Mouse (Mus musculus): ENCODE data around the gene Mrps12. TPM values are rescaled to one million over a fixed set of nuclear protein-coding genes. Genes with fewer than 3 reads are reported as not detected.
A peak's percentile ranks its signal among the peaks of the same experiment; 100 is the strongest.

Gene Mrps12
- polyA plus RNA-seq, 1 experiment from 2014 or later = 118 TPM

GRCm38 (mm10) chr7:28732341-28733142 is 9.1 kb downstream of the Mrps12 start:
- Histone ChIP-seq H3K36me3 (ENCODE audit: control insufficient read depth, insufficient read depth, low read length) (no peaks in the 10 kb centered on the region; the same call in none of the 2 replicates), H3K9me3 (ENCODE audit: control insufficient read depth, low read length) (no peaks in the 10 kb centered on the region), H3K9ac (ENCODE audit: low read length) (peak overlapping the region; percentile 41; the same call in 1 of the 2 replicates), H3K4me1 (replicated peaks; ENCODE audit: control insufficient read depth, insufficient read depth) (peaks cover 4% of the 10 kb centered on the region; the same call in 1 of the 2 replicates), H3K27me3 (ENCODE audit: control insufficient read depth, insufficient read depth, low read length) (no peaks in the 10 kb centered on the region), H3K4me2 (replicated peaks; ENCODE audit: low read depth) (peak overlapping the region; percentile 66), H3K27ac (replicated peaks) (no peak overlapping the region), H3K4me3 (ENCODE audit: low read depth, low read length) (peak overlapping the region; percentile 34)
- DNase-seq (ENCODE audit: low spot score) (peak; percentile 88), ATAC-seq (ENCODE audit: low FRiP score, low TSS enrichment) (peak; percentile 84)
- TF ChIP-seq EP300 (optimal IDR thresholded peaks at IDR 0.05) (no peak), CTCF (IDR thresholded peaks at IDR 0.05; ENCODE audit: low read depth) (no peak)
- 7% methylated on average over 50 of the region's 58 CpGs for WGBS

- Histone ChIP-seq H3K27me3 (ENCODE audit: control insufficient read depth, insufficient read depth, low read length) (no peaks in the 10 kb centered on the region), H3K36me3 (ENCODE audit: control insufficient read depth, insufficient read depth, low read length) (no peaks in the 10 kb centered on the region), H3K4me3 (ENCODE audit: low read depth, low read length) (no peak overlapping the region), H3K9ac (ENCODE audit: low read length) (no peak overlapping the region), H3K9me3 (ENCODE audit: control insufficient read depth, low read length) (no peaks in the 10 kb centered on the region), H3K27ac (replicated peaks) (no peak overlapping the region), H3K4me1 (replicated peaks; ENCODE audit: control insufficient read depth, insufficient read depth) (peaks cover 4% of the 10 kb centered on the region; the same call in 1 of the 2 replicates), H3K4me2 (replicated peaks; ENCODE audit: low read depth) (no peak overlapping the region)
- 59% methylated on average over 10 of the region's 10 CpGs for WGBS
- DNase-seq (ENCODE audit: low spot score) = peak; percentile 33
- ATAC-seq (ENCODE audit: low FRiP score, low TSS enrichment) = 0 out of 2 replicates have a peak, but pooled peaks have one; percentile 27
- TF ChIP-seq CTCF (IDR thresholded peaks at IDR 0.05; ENCODE audit: low read depth) (peak; percentile 62), EP300 (optimal IDR thresholded peaks at IDR 0.05) (no peak)
Observed at GRCm38 (mm10) chr7:28727649-28728340, 13.8 kb downstream of the Mrps12 start.

- H3K4me2 ChIP-seq (replicated peaks; ENCODE audit: low read depth) = no peak overlapping the region
- ATAC-seq (ENCODE audit: low FRiP score, low TSS enrichment) = peak; percentile 77
- 8% methylated on average over 14 of the region's 14 CpGs for WGBS
- no peaks in the 10 kb centered on the region for H3K27me3 ChIP-seq (ENCODE audit: control insufficient read depth, insufficient read depth, low read length)
- peak; percentile 85 for DNase-seq (ENCODE audit: low spot score)
- no peaks in the 10 kb centered on the region for H3K4me1 ChIP-seq (replicated peaks; ENCODE audit: control insufficient read depth, insufficient read depth)
- no peak overlapping the region for H3K9ac ChIP-seq (ENCODE audit: low read length)
- H3K27ac ChIP-seq (replicated peaks) = no peak overlapping the region
- H3K4me3 ChIP-seq (ENCODE audit: low read depth, low read length) = no peak overlapping the region
- no peaks in the 10 kb centered on the region for H3K36me3 ChIP-seq (ENCODE audit: control insufficient read depth, insufficient read depth, low read length)
- TF ChIP-seq CTCF (IDR thresholded peaks at IDR 0.05; ENCODE audit: low read depth) = peak; percentile 97
- no peak for TF ChIP-seq EP300 (optimal IDR thresholded peaks at IDR 0.05)
- no peaks in the 10 kb centered on the region for H3K9me3 ChIP-seq (ENCODE audit: control insufficient read depth, low read length)
Observed at GRCm38 (mm10) chr7:28726600-28726999, 15.0 kb downstream of the Mrps12 start.

GRCm38 (mm10) chr7:28724613-28725012 is 17.0 kb downstream of the Mrps12 start:
- ATAC-seq (ENCODE audit: low FRiP score, low TSS enrichment) (no peak), DNase-seq (ENCODE audit: low spot score) (no peak)
- Histone ChIP-seq H3K9ac (ENCODE audit: low read length) (no peak overlapping the region), H3K36me3 (ENCODE audit: control insufficient read depth, insufficient read depth, low read length) (no peaks in the 10 kb centered on the region), H3K4me3 (ENCODE audit: low read depth, low read length) (no peak overlapping the region), H3K4me1 (replicated peaks; ENCODE audit: control insufficient read depth, insufficient read depth) (no peaks in the 10 kb centered on the region), H3K9me3 (ENCODE audit: control insufficient read depth, low read length) (no peaks in the 10 kb centered on the region), H3K27ac (replicated peaks) (no peak overlapping the region), H3K4me2 (replicated peaks; ENCODE audit: low read depth) (no peak overlapping the region), H3K27me3 (ENCODE audit: control insufficient read depth, insufficient read depth, low read length) (no peaks in the 10 kb centered on the region)
- 89% methylated on average over 2 of the region's 2 CpGs for WGBS
- no peak for TF ChIP-seq CTCF (IDR thresholded peaks at IDR 0.05; ENCODE audit: low read depth)
- no peak for TF ChIP-seq EP300 (optimal IDR thresholded peaks at IDR 0.05)

- no peaks in the 10 kb centered on the region for H3K27me3 ChIP-seq (ENCODE audit: control insufficient read depth, insufficient read depth, low read length)
- H3K9ac ChIP-seq (ENCODE audit: low read length) = no peak overlapping the region
- ATAC-seq (ENCODE audit: low FRiP score, low TSS enrichment) (no peak), DNase-seq (ENCODE audit: low spot score) (no peak)
- WGBS = 92% methylated on average over 7 of the region's 7 CpGs
- no peak overlapping the region for H3K4me3 ChIP-seq (ENCODE audit: low read depth, low read length)
- H3K4me2 ChIP-seq (replicated peaks; ENCODE audit: low read depth) = no peak overlapping the region
- no peaks in the 10 kb centered on the region for H3K9me3 ChIP-seq (ENCODE audit: control insufficient read depth, low read length)
- no peak overlapping the region for H3K27ac ChIP-seq (replicated peaks)
- no peaks in the 10 kb centered on the region for H3K4me1 ChIP-seq (replicated peaks; ENCODE audit: control insufficient read depth, insufficient read depth)
- H3K36me3 ChIP-seq (ENCODE audit: control insufficient read depth, insufficient read depth, low read length) = no peaks in the 10 kb centered on the region
- peak; percentile 51 for TF ChIP-seq CTCF (IDR thresholded peaks at IDR 0.05; ENCODE audit: low read depth)
- no peak for TF ChIP-seq EP300 (optimal IDR thresholded peaks at IDR 0.05)
Observed at GRCm38 (mm10) chr7:28722079-28722478, 19.5 kb downstream of the Mrps12 start.

Measured in stomach, postnatal 0 days (tissue).